Comparison of ENCODE assay signal across 21 mouse cellular contexts in the genomic region with DNA sequence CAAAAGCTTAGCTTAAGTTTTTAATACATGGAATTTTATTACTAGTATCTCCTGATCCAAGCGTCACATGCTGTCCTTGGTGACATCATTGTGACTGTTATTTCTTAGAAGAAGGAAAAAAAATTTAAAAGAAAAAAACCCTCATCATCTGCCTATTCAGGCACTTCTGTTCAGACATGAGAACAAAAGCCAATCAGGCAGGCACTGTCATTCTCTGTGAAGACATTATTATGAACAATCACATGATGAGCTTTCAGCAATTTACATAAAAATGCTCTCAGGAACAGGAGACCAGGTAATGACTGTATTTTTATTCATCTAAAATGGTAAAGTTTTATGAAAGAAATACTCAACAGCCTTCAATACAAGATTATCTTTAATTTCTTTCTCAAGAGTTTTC. TPM values are rescaled to one million over a fixed set of nuclear protein-coding genes. Genes with fewer than 3 reads are reported as not detected.
"Had no signal": no experiment of that assay in that cellular context is flagged by ENCODE, and none has a peak within 500 bp of the region (broad histone marks: within the 10 kb centered on the region; RNA-seq: fewer than 3 reads in every experiment).

No protein-coding gene starts in this region.

- H3K9ac ChIP-seq: lung, embryonic 14.5 days; midbrain, embryonic 12.5 days; neural tube, embryonic 13.5 days; neural tube, embryonic 15.5 days had no signal

- H3K27me3 ChIP-seq: midbrain, embryonic 12.5 days; neural tube, embryonic 13.5 days; neural tube, embryonic 15.5 days had no signal

- H3K4me1 ChIP-seq: midbrain, embryonic 10.5 days; midbrain, embryonic 12.5 days; neural tube, embryonic 13.5 days; neural tube, embryonic 15.5 days had no signal

- H3K27ac ChIP-seq: midbrain, embryonic 10.5 days; midbrain, embryonic 12.5 days; neural tube, embryonic 13.5 days; neural tube, embryonic 15.5 days had no signal

- ATAC-seq: midbrain, embryonic 16.5 days had no signal

- H3K4me2 ChIP-seq: lung, embryonic 14.5 days; midbrain, embryonic 12.5 days; neural tube, embryonic 13.5 days; neural tube, embryonic 15.5 days had no signal

- H3K9me3 ChIP-seq: midbrain, embryonic 10.5 days; midbrain, embryonic 12.5 days; neural tube, embryonic 13.5 days; neural tube, embryonic 15.5 days had no signal

- H3K4me3 ChIP-seq: midbrain, embryonic 10.5 days; midbrain, embryonic 12.5 days; myocyte; neural tube, embryonic 13.5 days; neural tube, embryonic 15.5 days had no signal

- DNase-seq: lung, adult 18-20 months; lung, embryonic 14.5 days; lung, postnatal 10 days; lung, postnatal 4 days; midbrain, embryonic 14.5 days; retina, postnatal 1 day; right cerebral cortex, adult 18-20 months; right cerebral cortex, postnatal 25 days; right cerebral cortex, postnatal 4 days; spleen, adult 18-20 months; thymus, adult 18-20 months; thymus, postnatal 25 days; thymus, postnatal 4 days had no signal

RNA-seq across cellular contexts. Expression of a gene that starts 21.6 kb away (rescaled TPM):
- polyA plus RNA-seq: midbrain, embryonic 10.5 days; midbrain, embryonic 16.5 days; small intestine, adult 2 months had no signal

RNA-seq across cellular contexts. Expression of a gene that starts 41.0 kb away (rescaled TPM):
- polyA plus RNA-seq: lung, embryonic 14.5 days; stomach, embryonic 14.5 days had no signal
